Mouse (Mus musculus) C2C12 (cell line): ENCODE results near the gene Srgap1.

Source experiments
- CTCF ChIP-seq: IDR thresholded peaks from one replicate; pipeline ENCODE4 v1.5.1; 2011; ENCODE audit not compliant: control insufficient read depth, insufficient read depth, insufficient read length
- MAX ChIP-seq: IDR thresholded peaks from one replicate; pipeline ENCODE4 v1.6.1; 2011; ENCODE audit warnings: mild to moderate bottlenecking, control low read depth
- MYOD1 ChIP-seq: IDR thresholded peaks from one replicate; pipeline ENCODE4 v1.6.1; 2011; ENCODE audit warnings: low read depth; ENCODE audit not compliant: control insufficient read depth, insufficient read length
- MYOG ChIP-seq: IDR thresholded peaks from one replicate; pipeline ENCODE4 v1.6.1; 2011; ENCODE audit not compliant: control insufficient read depth, insufficient read length; ENCODE audit errors: extremely low read depth
- USF1 ChIP-seq: IDR thresholded peaks from one replicate; pipeline ENCODE4 v1.6.1; 2011; ENCODE audit warnings: low read depth, mild to moderate bottlenecking, control low read depth, moderate library complexity

- no peak for TF ChIP-seq CTCF
- no peak for TF ChIP-seq MYOD1
- no peak for TF ChIP-seq MYOG
- TF ChIP-seq USF1: no peak
- no peak for TF ChIP-seq MAX
Measured at GRCm38 (mm10) chr10:121837166-121837898, 209.8 kb downstream of the Srgap1 start.
